Mouse (Mus musculus): ENCODE measurements at regions not wholly inside any gene's neighbourhood (a gene's known extent, or its start where the extent isn't known, plus 50 kb on each side); places are given as distances from the start of the nearest gene placed in this dataset.

DNA sequence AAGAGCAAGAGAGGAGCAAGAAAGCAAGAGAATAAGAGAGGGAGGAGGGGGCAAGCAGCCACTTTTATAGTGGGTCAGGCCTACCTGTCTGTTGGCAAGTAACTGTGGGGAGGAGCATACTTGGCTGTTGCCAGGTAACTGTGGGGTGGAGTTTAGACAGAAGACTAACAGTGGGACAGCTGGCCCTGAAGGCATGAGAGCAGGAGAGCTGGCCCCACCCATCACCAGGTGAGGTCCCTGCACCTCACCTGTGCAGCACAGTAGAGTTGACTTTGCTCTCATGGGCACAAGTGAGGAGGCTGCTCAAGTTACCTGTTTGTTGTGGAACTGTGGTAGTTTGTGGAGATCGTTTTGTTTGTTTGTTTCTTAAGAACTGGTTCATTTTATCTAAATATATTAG, 208.1 kb downstream of the Spata18 start:
- TF ChIP-seq CTCF (IDR thresholded peaks at IDR 0.05; ENCODE audit: low read depth, low read length) (no peak), TAL1 (conservative IDR thresholded peaks at IDR 0.05; ENCODE audit: low read depth, low read length) (no peak), POLR2AphosphoS5 (IDR thresholded peaks at IDR 0.05; ENCODE audit: insufficient replicate concordance, low read depth, low read length) (no peak), GATA1 (IDR thresholded peaks at IDR 0.05; ENCODE audit: borderline replicate concordance, low read length) (no peak), GATA2 (IDR thresholded peaks at IDR 0.05; ENCODE audit: borderline replicate concordance, low read depth, low read length) (no peak)

Measured in G1E (cell line).